Comparison of ENCODE assay signal across 12 mouse cellular contexts in genomic region chr9:57440620-57441019, GRCm38 (mm10). TPM values are rescaled to one million over a fixed set of nuclear protein-coding genes. Genes with fewer than 3 reads are reported as not detected.
DNase-seq lines count a peak whose midpoint lies in the region; ATAC-seq and TF ChIP-seq lines count a peak whose summit lies in the region.
"Had no signal": no experiment of that assay in that cellular context is flagged by ENCODE, and none has a peak within 500 bp of the region (broad histone marks: within the 10 kb centered on the region; RNA-seq: fewer than 3 reads in every experiment).

No protein-coding gene starts in this region.

- H3K4me3 ChIP-seq in megakaryocyte, embryonic 14.5 days (replicated peaks): peak overlapping the region; percentile 50
- H3K4me3 ChIP-seq in E14TG2a.4 (replicated peaks; ENCODE audit: low read length): peak overlapping the region; percentile 83
- no peak overlapping the region for H3K4me3 ChIP-seq in liver, embryonic 16.5 days (ENCODE audit: low read depth, low read length)

- peak; percentile 59 for DNase-seq in MEL-GATA-1-ER (ENCODE audit: extremely low read depth, low read depth)
- DNase-seq in kidney, adult 18-20 months: no peak
- no peak for DNase-seq in embryo, embryonic 11 days
- no peak for DNase-seq in kidney, postnatal 14 days

- no peak for ATAC-seq in megakaryocyte, adult 5-6 weeks (ENCODE audit: poor library complexity, severe bottlenecking)
- no peak for ATAC-seq in liver, embryonic 16.5 days (ENCODE audit: low read depth)

- H3K27ac ChIP-seq in liver, embryonic 16.5 days (ENCODE audit: low read length): no peak overlapping the region
- H3K27ac ChIP-seq: heart, embryonic 15.5 days had no signal

- no peak overlapping the region for H3K9ac ChIP-seq in liver, embryonic 16.5 days (ENCODE audit: low read depth, low read length)
- H3K9ac ChIP-seq: heart, embryonic 15.5 days; lung, embryonic 14.5 days had no signal

- 85% methylated on average over 1 of the region's 1 CpGs for WGBS in liver, embryonic 16.5 days (ENCODE audit: insufficient replicate concordance)

- peaks cover 8% of the 10 kb centered on the region for H3K27me3 ChIP-seq in megakaryocyte, embryonic 14.5 days (replicated peaks)
- H3K27me3 ChIP-seq in E14TG2a.4 (ENCODE audit: insufficient read depth, low read length): no peaks in the 10 kb centered on the region
- H3K27me3 ChIP-seq in liver, embryonic 16.5 days (ENCODE audit: control insufficient read depth, insufficient read depth, low read depth, low read length): no peaks in the 10 kb centered on the region
- H3K27me3 ChIP-seq: heart, embryonic 15.5 days had no signal

- TF ChIP-seq CTCF in E14TG2a.4 (conservative IDR thresholded peaks at IDR 0.05; ENCODE audit: low read length): no peak

- H3K9me3 ChIP-seq in megakaryocyte, embryonic 14.5 days: no peaks in the 10 kb centered on the region
- H3K9me3 ChIP-seq in E14TG2a.4 (ENCODE audit: low read length): no peaks in the 10 kb centered on the region
- H3K9me3 ChIP-seq in liver, embryonic 16.5 days (replicated peaks; ENCODE audit: control insufficient read depth, low read length): no peaks in the 10 kb centered on the region
- H3K9me3 ChIP-seq: embryonic facial prominence, embryonic 10.5 days; heart, embryonic 15.5 days; limb, embryonic 10.5 days had no signal

- H3K36me3 ChIP-seq in megakaryocyte, embryonic 14.5 days (replicated peaks; ENCODE audit: low read length): peaks cover 73% of the 10 kb centered on the region
- H3K36me3 ChIP-seq in E14TG2a.4 (ENCODE audit: insufficient read depth, low read length): peaks cover 75% of the 10 kb centered on the region
- H3K36me3 ChIP-seq in liver, embryonic 16.5 days (ENCODE audit: control insufficient read depth, insufficient read depth): peaks cover 2% of the 10 kb centered on the region; the same call in 1 of the 2 replicates
- H3K36me3 ChIP-seq: heart, embryonic 15.5 days; limb, embryonic 10.5 days had no signal

- H3K4me1 ChIP-seq in megakaryocyte, embryonic 14.5 days: peaks cover 57% of the 10 kb centered on the region
- peaks cover 66% of the 10 kb centered on the region for H3K4me1 ChIP-seq in E14TG2a.4 (replicated peaks; ENCODE audit: low read depth, low read length)
- peaks cover 9% of the 10 kb centered on the region for H3K4me1 ChIP-seq in liver, embryonic 16.5 days (ENCODE audit: control insufficient read depth, low read depth, low read length)

- peak overlapping the region; percentile 70; the same call in 1 of the 2 replicates for H3K4me2 ChIP-seq in liver, embryonic 16.5 days (ENCODE audit: low read depth, low read length)

RNA-seq across cellular contexts. Expression of gene Ppcdc, which starts 0.7 kb away (rescaled TPM):
- 20.9 and 74.6 TPM in 2 replicates for polyA plus RNA-seq in megakaryocyte, embryonic 14.5 days (2012; ENCODE audit: insufficient read depth, low replicate concordance)
- total RNA-seq in megakaryocyte, adult 5-6 weeks (2015): 15.6 and 19.2 TPM in 2 replicates
- total RNA-seq in megakaryocyte, adult 5-6 weeks (2017): 14.5 and 19.2 TPM in 2 replicates
- 9.0 and 10.4 TPM in 2 replicates for polyA plus RNA-seq in liver, embryonic 16.5 days (2015; fragmentation: Nextera tagmentation; extraction: Ambion mirVana)

RNA-seq across cellular contexts. Expression of gene Scamp5, which starts 27.2 kb away (rescaled TPM):
- polyA plus RNA-seq in megakaryocyte, embryonic 14.5 days (2012; ENCODE audit: insufficient read depth, low replicate concordance): 14.1 and 30.9 TPM in 2 replicates
- 0.30 and 0.33 TPM in 2 replicates for total RNA-seq in megakaryocyte, adult 5-6 weeks (2015)
- 0.04 and 0.28 TPM in 2 replicates for total RNA-seq in megakaryocyte, adult 5-6 weeks (2017)
- 7.8 and 7.9 TPM in 2 replicates for polyA plus RNA-seq in liver, embryonic 16.5 days (2015; fragmentation: Nextera tagmentation; extraction: Ambion mirVana)
